Mouse (Mus musculus) olfactory bulb, adult 2 months (tissue): ENCODE results near the gene Gpr142. TPM values are rescaled to one million over a fixed set of nuclear protein-coding genes. Genes with fewer than 3 reads are reported as not detected.

Experiments
- H3K27ac ChIP-seq: fragments of 200-500 bp; 2 replicates; pipeline ENCODE4 v1.5.1; 2012; ENCODE audit warnings: low read depth, low read length; ENCODE audit not compliant: insufficient read depth
- H3K4me1 ChIP-seq: fragments of 200-500 bp; 2 replicates; pipeline ENCODE4 v1.6.1; 2012; ENCODE audit warnings: low read length; ENCODE audit not compliant: control insufficient read depth, insufficient read depth
- H3K4me3 ChIP-seq: fragments of 200-500 bp; 2 replicates; pipeline ENCODE4 v1.5.1; 2012; ENCODE audit warnings: mild to moderate bottlenecking, low read depth, low read length, moderate library complexity; ENCODE audit not compliant: insufficient read depth
- CTCF ChIP-seq: fragments of 200-500 bp; IDR thresholded peaks from 2 replicates; pipeline ENCODE4 v1.5.1; 2012; ENCODE audit warnings: low read depth, mild to moderate bottlenecking, low read length, moderate library complexity; ENCODE audit not compliant: insufficient read depth
- POLR2A ChIP-seq: fragments of 200-500 bp; IDR thresholded peaks from 2 replicates; pipeline ENCODE4 v1.6.1; 2012; ENCODE audit warnings: mild to moderate bottlenecking, low read depth, low read length, moderate library complexity; ENCODE audit not compliant: insufficient read depth
- WGBS: fragments of 180-500 bp; shearing (Covaris S2); methylation state at CpG from one replicate; pipeline ENCODE4 v1.1.7; 2018; 5-methylcytosine and 5-hydroxymethylcytosine counted together
- polyA plus RNA-seq: library from polyadenylated mRNA; stranded (reverse); fragments of >200 nt; gene quantifications from 2 replicates; pipeline ENCODE4 v1.2.4, GENCODE M21; 2012; ENCODE audit warnings: low replicate concordance; ENCODE audit not compliant: missing spikeins, insufficient read depth, insufficient read length

Gpr142 gene
- polyA plus RNA-seq, result not detected in 2 replicates

GRCm38 (mm10) chr11:114798624-114799023 is at the start of gene Gpr142:
Gpr142 (plus strand) TSS chr11:114798924.
- WGBS, result 100% methylated on average over 3 of the region's 3 CpGs
- no peak within 1 kb of the TSS for H3K27ac ChIP-seq
- TF ChIP-seq POLR2A (no peak), CTCF (no peak)
- H3K4me1 ChIP-seq, result peaks cover 32% of the 10 kb centered on the region
- H3K4me3 ChIP-seq, result no peak within 1 kb of the TSS

GRCm38 (mm10) chr11:114764820-114765818 is 33.6 kb upstream of the Gpr142 start, which contains the start of gene Kif19a:
Kif19a (plus strand) TSS chr11:114765388.
- 9% methylated on average over 51 of the region's 51 CpGs for WGBS

GRCm38 (mm10) chr11:114769911-114770310 is 28.8 kb upstream of the Gpr142 start:
- 70% methylated on average over 6 of the region's 6 CpGs for WGBS
- TF ChIP-seq CTCF (no peak), POLR2A (no peak)
- Histone ChIP-seq H3K4me3 (no peak overlapping the region), H3K27ac (no peak overlapping the region), H3K4me1 (peaks cover 10% of the 10 kb centered on the region)

More at GRCm38 (mm10) chr11:114764820-114765818, 33.6 kb upstream of the Gpr142 start, which contains the start of gene Kif19a:
- H3K4me1 ChIP-seq, result peaks cover 10% of the 10 kb centered on the region
- TF ChIP-seq POLR2A (no peak), CTCF (no peak)
- H3K4me3 ChIP-seq, result peak within 1 kb of the TSS; percentile 44
- no peak within 1 kb of the TSS for H3K27ac ChIP-seq

GRCm38 (mm10) chr11:114771896-114772295 is 26.8 kb upstream of the Gpr142 start:
- Histone ChIP-seq H3K4me3 (no peak overlapping the region), H3K4me1 (0 out of 2 replicates have a peak, but pooled peaks cover 3% of the 10 kb centered on the region), H3K27ac (no peak overlapping the region)
- no peak for TF ChIP-seq POLR2A
- no peak for TF ChIP-seq CTCF
- 84% methylated on average over 2 of the region's 2 CpGs for WGBS

- WGBS, result 69% methylated on average over 9 of the region's 9 CpGs
- Histone ChIP-seq H3K4me3 (no peak overlapping the region), H3K27ac (no peak overlapping the region), H3K4me1 (peaks cover 10% of the 10 kb centered on the region; the same call in 1 of the 2 replicates)
- TF ChIP-seq POLR2A, result no peak
- TF ChIP-seq CTCF, result no peak
These were observed 18.6 kb upstream of the Gpr142 start for GRCm38 (mm10) chr11:114780076-114780475.

GRCm38 (mm10) chr11:114785892-114786291 is 12.8 kb upstream of the Gpr142 start:
- WGBS, result 72% methylated on average over 10 of the region's 10 CpGs
- TF ChIP-seq POLR2A, result no peak
- no peak for TF ChIP-seq CTCF
- peak overlapping the region; percentile 35 for H3K4me3 ChIP-seq
- H3K4me1 ChIP-seq, result peaks cover 17% of the 10 kb centered on the region
- H3K27ac ChIP-seq, result no peak overlapping the region

GRCm38 (mm10) chr11:114786326-114786725 is 12.4 kb upstream of the Gpr142 start:
- TF ChIP-seq CTCF, result no peak
- no peak for TF ChIP-seq POLR2A
- H3K27ac ChIP-seq, result no peak overlapping the region
- 7% methylated on average over 43 of the region's 43 CpGs for WGBS
- H3K4me3 ChIP-seq, result peak overlapping the region; percentile 35
- peaks cover 19% of the 10 kb centered on the region for H3K4me1 ChIP-seq

- Histone ChIP-seq H3K4me1 (peaks cover 27% of the 10 kb centered on the region), H3K27ac (no peak overlapping the region), H3K4me3 (no peak overlapping the region)
- WGBS, result 79% methylated on average over 3 of the region's 3 CpGs
- TF ChIP-seq CTCF, result no peak
These were observed 11.1 kb upstream of the Gpr142 start for GRCm38 (mm10) chr11:114787611-114788010.
